Mouse (Mus musculus): Measurements from ENCODE around the gene Lce1a1. TPM values are rescaled to one million over a fixed set of nuclear protein-coding genes. Genes with fewer than 3 reads are reported as not detected.

Lce1a1 gene
- not detected in 2 replicates for polyA plus RNA-seq (2012; rRNA removed)

DNA sequence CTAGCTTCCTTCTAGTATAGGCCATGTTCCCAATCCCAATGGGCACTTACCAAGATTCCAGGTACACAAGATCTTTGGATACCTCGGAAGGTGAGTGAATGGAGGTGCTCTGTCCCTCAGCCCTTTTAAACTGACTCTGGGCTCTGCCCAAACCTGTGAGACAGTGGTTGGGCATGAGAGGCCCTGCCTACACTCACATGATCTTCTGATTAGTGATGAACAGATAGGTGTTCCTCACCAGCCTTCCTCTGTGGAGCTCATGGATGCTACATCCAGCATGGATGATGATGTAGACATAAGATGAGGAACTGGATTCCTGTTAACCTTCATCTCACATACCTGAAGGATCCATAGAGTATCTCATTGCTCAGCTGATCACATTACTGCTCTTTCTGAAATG, at the start of gene Lce1a1:
Gene Lce1a1, minus strand, starts transcription at position 101 of the 400 bp plus-strand sequence.

GRCm38 (mm10) chr3:92687110-92687509, 39.0 kb upstream of the Lce1a1 start, which contains the start of gene Lce1d:
Gene Lce1d (minus strand): TSS chr3:92687210.

DNA sequence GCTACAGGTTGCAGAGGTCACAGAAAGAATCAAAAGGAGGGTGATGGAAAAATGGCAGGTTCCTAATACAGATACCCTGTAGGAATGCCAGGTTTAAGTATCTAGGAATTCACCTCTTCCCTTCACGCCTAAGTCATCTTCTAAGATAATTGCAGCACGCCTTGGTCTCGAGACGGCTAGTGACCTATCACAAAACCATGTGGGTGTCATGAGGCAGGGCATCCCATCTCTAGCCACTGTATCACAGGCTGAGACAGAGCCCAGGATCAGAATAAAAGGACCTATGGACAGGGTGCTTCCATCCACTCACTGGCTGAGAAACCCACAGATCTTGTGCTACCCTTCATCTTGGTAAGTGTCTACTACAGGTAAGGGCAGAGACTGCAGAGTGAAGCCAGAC, 30.8 kb upstream of the Lce1a1 start, which contains the start of gene Lce1c:
Gene Lce1c, plus strand, starts transcription at position 301 of the 400 bp plus-strand sequence.

DNA sequence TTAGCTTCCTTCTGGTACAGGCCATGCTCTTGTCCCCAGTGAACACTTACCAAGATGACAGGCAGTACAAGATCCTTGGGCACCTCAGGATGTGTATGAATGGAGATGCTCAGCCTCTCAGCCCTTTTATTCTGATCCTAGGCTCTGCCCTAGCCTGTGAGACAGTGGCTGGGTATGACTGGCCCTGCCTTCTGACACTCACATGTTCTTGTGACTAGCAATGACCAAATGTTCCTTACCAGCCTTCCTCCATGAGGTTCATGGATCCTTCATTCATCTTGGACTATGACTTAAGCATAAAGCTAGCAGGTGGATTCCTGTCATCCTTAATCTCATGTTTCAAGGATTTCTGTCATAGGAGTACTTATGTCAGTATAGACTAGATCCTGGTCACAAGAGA, 22.1 kb upstream of the Lce1a1 start, which contains the start of gene Lce1a2:
Gene Lce1a2, minus strand, starts transcription at position 101 of the 400 bp plus-strand sequence.

DNA sequence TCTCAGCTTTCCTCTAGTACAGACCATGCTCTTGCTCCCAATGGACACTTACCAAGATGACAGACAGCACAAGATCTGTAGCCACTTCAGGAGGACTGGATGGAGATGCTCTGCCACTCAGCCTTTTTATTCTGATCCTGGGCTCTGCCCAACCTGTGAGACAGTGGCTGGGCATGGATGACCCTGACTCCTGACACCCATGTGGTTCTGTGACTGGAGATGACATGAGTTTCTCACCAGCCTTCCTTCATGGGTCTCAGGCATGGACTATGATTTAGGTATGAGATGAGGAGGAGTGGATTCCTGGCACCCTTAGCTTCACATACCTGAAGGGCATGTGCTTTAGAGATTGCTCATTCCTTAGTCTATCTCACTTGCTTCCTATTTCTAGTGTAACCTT, 8.7 kb upstream of the Lce1a1 start, which contains the start of gene Lce1b:
Gene Lce1b, minus strand, starts transcription at position 101 of the 400 bp plus-strand sequence.

GRCm38 (mm10) chr3:92621560-92621959, 26.5 kb downstream of the Lce1a1 start, which contains the start of gene Lce6a:
Gene Lce6a (minus strand): TSS chr3:92621660.

GRCm38 (mm10) chr3:92607392-92607791, 40.7 kb downstream of the Lce1a1 start, which contains the start of gene 2210017I01Rik:
Gene 2210017I01Rik (minus strand): TSS chr3:92607492.

Other genes starting within 250 kb of the Lce1a1 start
- not detected in 2 replicates for gene Sprr2i, start 240.3 kb downstream of the Lce1a1 start, polyA plus RNA-seq (2012; rRNA removed)
- not detected in 2 replicates for gene Sprr2j-ps, start 230.2 kb downstream of the Lce1a1 start, polyA plus RNA-seq (2012; rRNA removed)
- 1.9 and 3.1 TPM in 2 replicates for gene Gm9774, start 218.9 kb downstream of the Lce1a1 start, polyA plus RNA-seq (2012; rRNA removed)
- gene Sprr2k, start 215.7 kb downstream of the Lce1a1 start, polyA plus RNA-seq (2012; rRNA removed), result not detected in 2 replicates
- not detected in 2 replicates for gene Sprr1b, start 209.5 kb downstream of the Lce1a1 start, polyA plus RNA-seq (2012; rRNA removed)
- not detected in 2 replicates for gene Sprr3, start 189.6 kb downstream of the Lce1a1 start, polyA plus RNA-seq (2012; rRNA removed)
- 0.13 and 0.34 TPM in 2 replicates for gene Sprr1a, start 162.4 kb downstream of the Lce1a1 start, polyA plus RNA-seq (2012; rRNA removed)
- not detected in 2 replicates for gene Sprr4, start 147.8 kb downstream of the Lce1a1 start, polyA plus RNA-seq (2012; rRNA removed)
- gene 2310046K23Rik, start 113.8 kb downstream of the Lce1a1 start, polyA plus RNA-seq (2012; rRNA removed), result not detected in 2 replicates
- 0.06 TPM in 2 replicates for gene Ivl, start 74.6 kb downstream of the Lce1a1 start, polyA plus RNA-seq (2012; rRNA removed)
- 1.7 and 3.4 TPM in 2 replicates for gene Smcp, start 59.3 kb downstream of the Lce1a1 start, polyA plus RNA-seq (2012; rRNA removed)
- not detected in 2 replicates for gene 2210017I01Rik, start 40.8 kb downstream of the Lce1a1 start, polyA plus RNA-seq (2012; rRNA removed)
- 0.17 and 0.32 TPM in 2 replicates for gene Lce6a, start 26.6 kb downstream of the Lce1a1 start, polyA plus RNA-seq (2012; rRNA removed)
- not detected in 2 replicates for gene Lce1b, start 8.6 kb upstream of the Lce1a1 start, polyA plus RNA-seq (2012; rRNA removed)
- gene Lce1a2, start 22.0 kb upstream of the Lce1a1 start, polyA plus RNA-seq (2012; rRNA removed), result not detected in 2 replicates
- gene Lce1c, start 30.9 kb upstream of the Lce1a1 start, polyA plus RNA-seq (2012; rRNA removed), result not detected in 2 replicates
- gene Lce1d, start 38.9 kb upstream of the Lce1a1 start, polyA plus RNA-seq (2012; rRNA removed), result not detected in 2 replicates
- not detected in 2 replicates for gene Lce1e, start 60.8 kb upstream of the Lce1a1 start, polyA plus RNA-seq (2012; rRNA removed)
- gene Lce1f, start 72.0 kb upstream of the Lce1a1 start, polyA plus RNA-seq (2012; rRNA removed), result not detected in 2 replicates
- not detected in 2 replicates for gene Gm38119, start 90.8 kb upstream of the Lce1a1 start, polyA plus RNA-seq (2012; rRNA removed)
- gene Lce1g, start 104.0 kb upstream of the Lce1a1 start, polyA plus RNA-seq (2012; rRNA removed), result not detected in 2 replicates
- not detected in 2 replicates for gene Lce1h, start 116.8 kb upstream of the Lce1a1 start, polyA plus RNA-seq (2012; rRNA removed)
- not detected in 2 replicates for gene Lce1i, start 130.6 kb upstream of the Lce1a1 start, polyA plus RNA-seq (2012; rRNA removed)
- not detected in 2 replicates for gene Lce1j, start 142.2 kb upstream of the Lce1a1 start, polyA plus RNA-seq (2012; rRNA removed)
- gene Lce1k, start 159.6 kb upstream of the Lce1a1 start, polyA plus RNA-seq (2012; rRNA removed), result not detected in 2 replicates
- gene Kprp, start 178.9 kb upstream of the Lce1a1 start, polyA plus RNA-seq (2012; rRNA removed), result not detected in 2 replicates
- not detected in 2 replicates for gene Lce1l, start 203.0 kb upstream of the Lce1a1 start, polyA plus RNA-seq (2012; rRNA removed)
- gene 2310050C09Rik, start 221.9 kb upstream of the Lce1a1 start, polyA plus RNA-seq (2012; rRNA removed), result not detected in 2 replicates

All from liver, embryonic 18 days (tissue).